Mouse (Mus musculus) stomach, postnatal 0 days (tissue): ENCODE results near the gene Sox15.

Experiments used
- CTCF ChIP-seq: IDR thresholded peaks from 2 replicates; pipeline ENCODE4 v1.5.1; 2016; ENCODE audit warnings: antibody characterized with exemption, low read depth, mild to moderate bottlenecking, moderate library complexity
- EP300 ChIP-seq: optimal IDR thresholded peaks from 2 replicates; pipeline ENCODE3; 2016; ENCODE audit warnings: antibody characterized with exemption

GRCm38 (mm10) chr11:69684128-69684745 is 29.1 kb downstream of the Sox15 start:
- no peak for TF ChIP-seq CTCF
- TF ChIP-seq EP300, result no peak
